In genomic region chr3:79207216-79207615, GRCm38 (mm10) we compare ENCODE assay signal across 20 mouse cellular contexts.
"Had no signal": no experiment of that assay in that cellular context is flagged by ENCODE, and none has a peak within 500 bp of the region (broad histone marks: within the 10 kb centered on the region; RNA-seq: fewer than 3 reads in every experiment).

No protein-coding gene starts in this region.

- H3K27ac ChIP-seq: kidney, embryonic 15.5 days; limb, embryonic 10.5 days; limb, embryonic 13.5 days; liver, embryonic 14.5 days; macrophage; midbrain, embryonic 12.5 days; midbrain, embryonic 15.5 days; neural tube, embryonic 12.5 days; neural tube, embryonic 15.5 days; stomach, embryonic 15.5 days had no signal

- H3K9me3 ChIP-seq: kidney, embryonic 15.5 days; limb, embryonic 10.5 days; limb, embryonic 13.5 days; midbrain, embryonic 12.5 days; midbrain, embryonic 15.5 days; neural tube, embryonic 12.5 days; neural tube, embryonic 15.5 days; stomach, embryonic 15.5 days had no signal

- H3K36me3 ChIP-seq: midbrain, embryonic 12.5 days; midbrain, embryonic 15.5 days; neural tube, embryonic 12.5 days; neural tube, embryonic 15.5 days; stomach, embryonic 15.5 days had no signal

- H3K27me3 ChIP-seq: kidney, embryonic 15.5 days; limb, embryonic 13.5 days; midbrain, embryonic 12.5 days; midbrain, embryonic 15.5 days; neural tube, embryonic 12.5 days; neural tube, embryonic 15.5 days; stomach, embryonic 15.5 days had no signal

- H3K4me3 ChIP-seq: kidney, embryonic 15.5 days; limb, embryonic 10.5 days; limb, embryonic 13.5 days; midbrain, embryonic 12.5 days; midbrain, embryonic 15.5 days; neural tube, embryonic 12.5 days; neural tube, embryonic 15.5 days; stomach, embryonic 15.5 days had no signal

- H3K9ac ChIP-seq: kidney, embryonic 15.5 days; limb, embryonic 13.5 days; liver, embryonic 14.5 days; liver, postnatal 0 days; lung, embryonic 14.5 days; midbrain, embryonic 12.5 days; midbrain, embryonic 15.5 days; neural tube, embryonic 12.5 days; neural tube, embryonic 15.5 days; stomach, embryonic 15.5 days had no signal

- ATAC-seq: liver, postnatal 0 days; lung, postnatal 0 days; midbrain, embryonic 15.5 days had no signal

- DNase-seq: kidney, postnatal 10 days; liver; liver, postnatal 0 days; lung, embryonic 14.5 days; right cerebral cortex, adult 18-20 months; right cerebral cortex, postnatal 14 days; right cerebral cortex, postnatal 4 days; spleen, adult 18-20 months; thymus, postnatal 36 days had no signal

- H3K4me2 ChIP-seq: kidney, embryonic 15.5 days; limb, embryonic 13.5 days; lung, embryonic 14.5 days; midbrain, embryonic 12.5 days; midbrain, embryonic 15.5 days; neural tube, embryonic 12.5 days; neural tube, embryonic 15.5 days; stomach, embryonic 15.5 days had no signal
